Mouse (Mus musculus): ENCODE results near the gene Sipa1l3. TPM values are rescaled to one million over a fixed set of nuclear protein-coding genes. Genes with fewer than 3 reads are reported as not detected.

Sipa1l3 gene
- total RNA-seq, 2 experiments from 2014 or later: 13.8 to 17.7 TPM

- peak; percentile 85 for DNase-seq
These were observed 214.5 kb downstream of the Sipa1l3 start, which contains the start of gene Dpf1 for GRCm38 (mm10) chr7:29303738-29304462. Dpf1 (plus strand) TSS chr7:29303951.

GRCm38 (mm10) chr7:29302641-29303040 is 215.8 kb downstream of the Sipa1l3 start:
- no peak for DNase-seq

GRCm38 (mm10) chr7:29301127-29301566 is 217.3 kb downstream of the Sipa1l3 start:
- DNase-seq: peak; percentile 85

- peak; percentile 80 for DNase-seq
These were observed 221.4 kb downstream of the Sipa1l3 start for GRCm38 (mm10) chr7:29296998-29297397.

- DNase-seq: no peak
These were observed 222.4 kb downstream of the Sipa1l3 start for GRCm38 (mm10) chr7:29295861-29296647.

GRCm38 (mm10) chr7:29294111-29294761 is 224.2 kb downstream of the Sipa1l3 start:
- no peak for DNase-seq

GRCm38 (mm10) chr7:29293131-29294065 is 225.0 kb downstream of the Sipa1l3 start:
- peak; percentile 68 for DNase-seq

GRCm38 (mm10) chr7:29292458-29293098 is 225.9 kb downstream of the Sipa1l3 start:
- peak; percentile 59 for DNase-seq

GRCm38 (mm10) chr7:29291616-29292457 is 226.6 kb downstream of the Sipa1l3 start:
- DNase-seq: peak; percentile 34

GRCm38 (mm10) chr7:29290691-29291485 is 227.6 kb downstream of the Sipa1l3 start:
- DNase-seq: peak; percentile 33

- DNase-seq: peak; percentile 33
These were observed 228.6 kb downstream of the Sipa1l3 start for GRCm38 (mm10) chr7:29289856-29290255.

- peak; percentile 92 for DNase-seq
These were observed 229.4 kb downstream of the Sipa1l3 start, which contains the start of gene Ppp1r14a for GRCm38 (mm10) chr7:29288942-29289638. Ppp1r14a (plus strand) TSS chr7:29289308.

- DNase-seq: no peak
These were observed 230.4 kb downstream of the Sipa1l3 start for GRCm38 (mm10) chr7:29288079-29288478.

GRCm38 (mm10) chr7:29287481-29287880 is 231.0 kb downstream of the Sipa1l3 start:
- no peak for DNase-seq

- no peak for DNase-seq
These were observed 233.9 kb downstream of the Sipa1l3 start for GRCm38 (mm10) chr7:29284523-29284922.

- no peak for DNase-seq
These were observed 234.6 kb downstream of the Sipa1l3 start for GRCm38 (mm10) chr7:29283876-29284275.

- DNase-seq: no peak
These were observed 236.3 kb downstream of the Sipa1l3 start for GRCm38 (mm10) chr7:29282074-29282554.

All from heart, postnatal 4 days (tissue).